Mouse (Mus musculus) brain, embryonic 18.5 days (tissue): ENCODE data around the gene Tmem182.
A peak's percentile ranks its signal among the peaks of the same experiment; 100 is the strongest.

ENCODE experiments used
- DNase-seq: peaks from one replicate; pipeline ENCODE4 v3.0.0-alpha.2; 2012; ENCODE audit warnings: low read depth, low spot score

Tmem182 gene

DNA sequence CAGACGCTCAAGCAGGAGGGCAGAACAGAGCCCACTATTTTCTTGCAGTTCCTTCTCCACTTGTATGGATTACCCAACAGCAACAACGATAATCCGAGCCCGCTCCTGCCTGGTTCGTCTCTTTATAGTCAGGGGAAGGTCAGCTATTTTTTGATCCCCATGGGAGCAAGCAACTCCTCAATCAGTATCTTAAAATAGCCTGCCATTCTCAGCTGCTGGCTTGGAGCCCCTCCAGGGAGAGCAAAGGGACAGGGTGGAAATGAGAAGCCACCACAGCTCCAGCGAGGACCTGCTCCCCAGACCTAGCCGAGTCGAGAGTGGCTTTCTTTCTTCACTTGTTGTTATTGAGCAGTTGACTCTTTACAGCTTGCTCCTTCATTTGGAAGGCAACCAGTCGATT lies at the start of gene Tmem182:
Gene Tmem182, plus strand, starts transcription at position 251 of the 400 bp plus-strand sequence.
- DNase-seq = no peak

DNA sequence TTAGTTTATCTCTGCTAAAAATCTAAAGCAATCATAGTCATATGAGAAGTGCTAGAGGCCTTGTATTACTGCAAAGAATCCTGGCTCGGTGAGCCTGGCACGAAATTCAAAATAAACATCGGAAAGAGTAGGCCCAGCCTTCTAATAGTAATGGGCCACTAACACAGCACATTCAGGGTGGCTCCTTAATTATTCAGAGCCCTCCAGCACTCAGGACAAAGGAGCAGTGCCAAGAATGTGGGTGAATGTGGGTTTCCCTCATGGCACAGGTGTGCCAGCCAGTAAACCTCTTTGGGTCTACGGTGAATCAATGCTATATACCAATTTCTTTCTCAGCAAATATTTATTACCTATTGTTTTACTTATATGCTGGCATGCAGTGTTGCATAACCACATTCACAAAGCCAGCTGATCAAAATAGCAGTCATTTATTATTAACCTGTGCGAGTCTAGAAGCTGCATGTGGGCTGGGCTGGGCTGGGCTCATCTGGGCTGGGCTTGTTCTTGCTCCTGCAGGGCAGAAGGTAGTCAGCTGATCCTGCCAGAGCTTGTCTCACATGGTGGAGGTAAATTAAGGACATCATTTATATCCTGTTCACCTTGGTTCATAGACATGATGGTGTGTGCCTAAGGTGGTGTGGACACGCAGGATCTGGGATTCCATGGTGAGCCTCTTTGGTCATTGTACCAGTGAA lies 45.5 kb upstream of the Tmem182 start:
- DNase-seq = no peak

DNA sequence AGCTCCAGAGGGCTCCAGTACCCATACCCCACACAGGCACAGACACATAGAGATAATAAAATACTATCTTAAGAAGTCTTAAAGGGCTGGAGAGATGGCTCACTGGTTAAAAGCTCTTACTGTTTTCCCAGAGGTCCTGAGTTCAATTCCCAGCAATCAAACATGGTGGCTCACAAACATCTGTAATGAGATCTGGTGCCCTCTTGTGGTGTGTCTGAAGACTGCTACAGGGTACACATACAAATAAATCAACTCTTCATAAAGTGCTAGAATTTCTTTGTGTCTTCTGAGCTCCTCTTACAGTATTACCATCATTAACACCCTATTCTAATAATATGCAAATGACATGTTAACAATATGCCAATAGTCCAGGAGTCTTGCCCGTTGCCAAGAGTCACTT lies 41.4 kb upstream of the Tmem182 start:
- DNase-seq = no peak

GRCm38 (mm10) chr1:40764701-40765275 lies 40.6 kb upstream of the Tmem182 start:
- no peak for DNase-seq

GRCm38 (mm10) chr1:40765521-40765920 lies 39.9 kb upstream of the Tmem182 start:
- no peak for DNase-seq

GRCm38 (mm10) chr1:40767588-40767987 lies 37.8 kb upstream of the Tmem182 start:
- DNase-seq = no peak

GRCm38 (mm10) chr1:40768606-40769005 lies 36.8 kb upstream of the Tmem182 start:
- no peak for DNase-seq

DNA sequence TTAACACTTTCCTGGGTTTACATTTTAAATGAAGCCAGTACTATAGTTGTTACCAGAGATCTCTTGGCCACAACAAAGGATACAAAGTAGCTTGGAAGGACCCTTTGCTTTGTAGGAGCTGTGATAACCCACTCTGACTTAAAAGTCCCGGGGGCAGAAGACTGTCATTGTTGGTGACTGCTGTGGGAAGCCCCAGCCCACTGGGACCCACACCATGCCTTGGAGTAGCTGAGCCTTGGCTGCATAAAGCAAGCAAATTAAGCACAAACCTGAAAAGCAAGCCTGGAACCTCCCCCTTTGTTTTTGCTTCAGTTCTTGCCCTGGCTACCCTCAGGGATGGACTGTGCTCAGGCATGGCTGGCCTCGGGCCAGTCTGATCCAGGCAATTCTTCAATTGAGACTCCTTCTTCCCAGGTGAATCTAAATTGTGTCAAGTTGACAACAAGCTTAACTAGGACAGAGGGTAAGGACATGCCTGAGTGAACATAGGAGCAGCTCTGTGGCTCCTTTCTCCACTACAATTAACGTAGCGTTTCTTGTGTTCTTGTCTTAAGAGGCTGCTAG lies 36.0 kb upstream of the Tmem182 start:
- DNase-seq = no peak

GRCm38 (mm10) chr1:40771196-40771970 lies 34.0 kb upstream of the Tmem182 start:
- no peak for DNase-seq

DNA sequence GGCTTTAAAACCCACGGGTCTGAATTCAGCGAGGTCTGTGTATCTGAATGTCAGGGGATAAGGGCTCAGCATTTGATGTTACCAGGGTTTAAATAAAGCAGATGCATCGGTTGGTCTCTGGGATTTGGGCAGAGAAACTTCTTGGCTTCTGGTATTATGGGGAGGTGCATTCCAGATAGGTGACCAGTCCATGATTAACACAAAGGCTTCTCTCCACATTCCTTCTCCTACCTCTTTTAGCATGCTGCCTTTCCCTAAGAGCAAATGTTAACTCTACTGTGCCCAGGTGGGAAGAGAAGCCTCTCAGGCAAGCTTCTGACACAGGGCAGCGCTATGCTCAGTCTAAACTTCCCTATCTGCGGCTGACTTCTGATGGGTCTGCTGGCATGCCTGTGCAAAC lies 32.2 kb upstream of the Tmem182 start:
- DNase-seq = no peak

GRCm38 (mm10) chr1:40774040-40774439 lies 31.4 kb upstream of the Tmem182 start:
- DNase-seq = no peak

DNA sequence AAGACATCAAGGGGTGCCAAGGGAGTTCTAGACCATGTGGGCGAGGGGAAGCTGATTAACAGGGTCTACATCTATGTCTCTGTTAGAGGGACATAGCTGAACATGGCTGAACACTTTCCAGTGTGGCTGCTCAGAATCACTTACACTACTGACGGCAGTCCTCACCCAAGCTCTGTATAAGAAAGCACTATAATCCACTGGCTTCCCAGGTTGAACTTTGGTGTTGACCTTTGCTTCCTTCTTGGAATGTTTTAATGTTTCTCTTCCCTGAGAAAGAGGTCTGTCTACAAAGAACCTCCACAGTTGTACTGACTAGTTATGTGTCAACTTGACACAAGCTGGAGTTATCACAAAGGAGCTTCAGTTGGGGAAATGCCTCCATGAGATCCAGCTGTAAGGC lies 29.3 kb upstream of the Tmem182 start:
- no peak for DNase-seq

- DNase-seq = no peak
These were observed 28.6 kb upstream of the Tmem182 start for GRCm38 (mm10) chr1:40776763-40777162.

DNA sequence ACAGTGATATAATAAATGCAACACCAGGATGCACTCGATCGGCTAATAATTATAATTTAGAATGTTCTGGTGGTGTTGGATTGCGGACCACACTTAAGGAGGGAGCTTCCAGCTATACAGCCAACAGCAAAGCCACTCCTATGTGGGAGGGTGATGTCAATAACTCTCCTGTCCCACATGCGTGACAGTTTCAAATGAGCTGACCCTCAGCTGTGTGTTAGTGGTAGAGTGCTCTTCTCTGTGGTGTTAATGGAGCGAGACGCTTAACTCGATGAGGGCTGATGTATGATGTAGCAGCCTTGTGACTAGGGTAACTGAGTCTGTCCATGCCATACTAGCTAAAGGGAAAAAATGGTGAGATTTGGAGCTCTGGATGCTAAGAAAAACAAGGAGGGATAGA lies 22.0 kb upstream of the Tmem182 start:
- no peak for DNase-seq

DNA sequence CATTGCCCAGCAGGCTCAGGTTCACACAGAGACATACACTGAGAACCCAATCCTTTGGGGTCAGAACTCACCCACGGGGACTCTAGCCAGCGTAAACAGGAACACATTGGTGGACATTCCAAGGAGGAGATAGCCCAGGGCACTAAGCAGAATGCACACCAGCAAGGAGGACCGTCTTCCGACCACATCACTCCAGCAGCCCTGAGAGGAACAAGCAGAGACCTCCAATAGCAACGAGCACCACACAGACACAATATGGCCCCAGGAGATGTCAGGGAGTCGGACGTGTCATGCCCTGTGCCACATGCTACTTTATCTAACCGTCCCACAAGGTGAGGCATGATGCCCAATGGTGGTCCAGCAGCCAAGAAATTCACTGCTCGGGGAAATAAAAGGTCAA lies 21.1 kb upstream of the Tmem182 start:
- DNase-seq = no peak

GRCm38 (mm10) chr1:40785876-40786445 lies 19.4 kb upstream of the Tmem182 start:
- DNase-seq = no peak

DNA sequence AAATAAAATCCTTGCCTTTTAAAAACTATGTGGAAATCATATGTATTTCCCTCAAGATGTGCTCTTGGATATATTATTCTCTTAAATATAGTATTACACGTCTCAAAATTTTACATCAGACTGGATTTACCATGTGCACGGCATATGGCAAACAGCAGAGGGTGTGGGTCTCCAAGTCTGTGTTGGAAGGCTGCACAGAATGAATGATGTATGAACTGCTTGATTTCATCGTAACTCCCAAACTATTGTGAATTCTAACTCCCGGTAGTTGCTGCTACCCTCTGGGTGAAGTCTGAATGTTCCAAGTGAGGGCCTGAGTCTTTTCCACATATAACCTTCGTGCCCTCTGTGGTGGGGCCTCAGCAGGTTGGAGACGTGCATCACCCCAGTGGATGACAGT lies 16.4 kb upstream of the Tmem182 start:
- DNase-seq = no peak

GRCm38 (mm10) chr1:40789666-40790233 lies 15.7 kb upstream of the Tmem182 start:
- no peak for DNase-seq

- DNase-seq = peak; percentile 61
These were observed 14.9 kb upstream of the Tmem182 start, which contains the start of gene Mfsd9 for GRCm38 (mm10) chr1:40790324-40791141. Gene Mfsd9 (minus strand): TSS chr1:40790687.

DNA sequence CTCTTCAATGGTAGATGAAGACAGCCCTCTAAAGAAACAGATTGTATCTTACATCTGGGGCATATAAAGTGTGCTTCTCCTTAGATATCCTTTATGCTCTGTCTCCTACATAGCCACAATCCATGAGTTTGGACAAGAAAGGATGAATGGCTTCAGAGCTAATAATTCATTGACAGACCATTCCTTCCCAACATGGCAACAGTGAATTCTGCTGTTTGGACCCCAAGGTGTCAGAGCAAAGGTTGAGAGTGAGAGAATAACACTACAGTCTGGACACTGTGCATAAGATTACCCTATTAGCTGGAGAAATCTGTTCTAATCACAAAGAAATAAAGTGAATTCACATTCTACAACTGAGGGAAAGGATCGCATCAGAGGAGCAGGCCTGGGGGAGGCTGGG lies 9.9 kb upstream of the Tmem182 start:
- no peak for DNase-seq

GRCm38 (mm10) chr1:40797348-40797747 lies 8.1 kb upstream of the Tmem182 start:
- no peak for DNase-seq
